Mouse (Mus musculus): ENCODE data around the gene Prss8.

Prss8 gene

DNA sequence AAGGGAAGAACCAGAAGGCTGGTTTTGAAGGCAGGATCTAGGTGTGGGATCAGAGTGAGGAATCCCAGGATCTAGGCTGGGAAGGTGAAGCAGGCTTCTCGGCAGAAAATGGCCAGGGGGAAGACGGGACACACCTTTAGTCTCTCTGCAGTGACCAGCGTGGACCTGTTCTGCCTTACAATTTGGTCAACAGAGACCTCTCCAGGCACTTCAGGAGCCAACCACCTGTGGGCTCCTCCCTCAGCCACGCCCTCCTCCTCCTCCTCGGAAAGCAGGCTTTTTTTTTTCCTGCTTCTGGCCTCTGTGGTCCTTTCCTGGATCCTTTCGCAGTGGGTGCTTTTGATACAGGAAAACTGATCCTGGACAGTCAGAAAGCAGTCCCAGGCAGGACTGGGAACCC, at the start of gene Prss8:
Prss8 (minus strand) TSS at position 182 of the 400 bp plus-strand sequence.
- DNase-seq (ENCODE audit: low read depth): no peak

DNA sequence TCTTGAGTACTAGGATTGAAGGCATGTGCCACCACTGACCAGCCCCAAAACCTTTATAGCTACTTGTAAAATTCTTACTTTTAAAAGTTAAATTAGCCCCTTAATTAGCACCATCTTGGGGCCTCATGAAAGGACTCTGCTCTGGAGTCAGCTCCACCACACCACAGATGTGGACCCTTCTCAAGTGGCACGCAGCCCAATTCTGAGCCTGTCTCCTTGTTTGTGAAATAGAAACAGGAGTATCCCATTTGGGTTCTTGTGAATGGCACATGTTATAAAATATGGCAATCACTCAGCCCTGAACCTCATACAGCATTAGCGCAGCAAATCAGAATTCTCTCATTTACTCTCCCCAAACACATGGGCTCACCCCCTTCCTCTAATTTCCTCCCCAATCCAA, 49.0 kb upstream of the Prss8 start:
- DNase-seq (ENCODE audit: low read depth): no peak

- DNase-seq (ENCODE audit: low read depth): no peak
Measured at GRCm38 (mm10) chr7:127974413-127974930, 44.6 kb upstream of the Prss8 start.

DNA sequence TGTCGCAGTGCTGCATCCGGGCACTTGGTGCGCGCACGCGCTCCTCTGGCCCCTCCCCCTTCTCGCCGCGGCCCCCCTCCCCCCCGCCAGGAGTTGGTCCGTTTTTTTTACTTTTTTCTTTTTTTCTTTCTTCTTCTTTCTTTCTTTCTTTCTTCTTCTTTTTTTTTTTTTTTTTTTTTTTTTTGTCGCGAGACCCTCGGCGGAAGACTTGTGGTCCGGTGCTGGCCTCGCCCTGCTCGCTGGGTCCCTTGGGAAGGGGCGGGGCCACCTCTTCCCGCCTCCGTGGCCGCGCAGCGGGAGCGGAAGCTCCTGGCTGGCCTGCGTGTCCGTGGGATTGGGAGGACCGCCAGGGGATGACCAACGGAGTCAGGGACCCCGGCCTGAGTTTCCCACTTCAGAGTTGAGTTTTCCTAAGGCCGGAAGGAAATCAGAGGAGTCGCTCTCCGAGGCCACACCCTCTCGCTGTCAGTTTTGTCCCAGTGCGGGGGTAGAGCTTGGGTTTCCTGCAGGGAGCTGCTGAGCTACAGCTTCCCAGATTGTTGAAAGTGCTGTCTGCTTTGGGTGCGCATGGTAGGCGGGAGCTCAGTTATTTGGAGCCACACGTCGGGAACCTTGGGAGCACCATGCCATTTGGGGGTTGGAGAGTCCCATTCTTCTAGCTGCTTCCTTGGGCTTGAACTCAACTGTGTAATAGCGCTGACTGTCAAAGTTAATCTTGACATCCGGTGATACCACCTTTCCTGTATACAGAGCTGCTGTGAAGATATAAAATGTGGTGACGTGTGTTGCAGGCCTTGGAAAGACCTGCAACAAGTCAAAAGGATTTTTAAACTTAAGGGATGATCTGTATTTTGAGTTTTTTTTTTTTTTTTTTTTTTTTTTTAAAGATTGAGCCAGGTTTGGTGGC, 38.3 kb upstream of the Prss8 start:
- peak; percentile 86 for DNase-seq (ENCODE audit: low read depth)

- DNase-seq (ENCODE audit: low read depth): peak; percentile 94
Measured at GRCm38 (mm10) chr7:127967004-127967921, 37.4 kb upstream of the Prss8 start, which contains the start of gene Fus. TSS of gene Fus (plus strand) at chr7:127967457.

DNA sequence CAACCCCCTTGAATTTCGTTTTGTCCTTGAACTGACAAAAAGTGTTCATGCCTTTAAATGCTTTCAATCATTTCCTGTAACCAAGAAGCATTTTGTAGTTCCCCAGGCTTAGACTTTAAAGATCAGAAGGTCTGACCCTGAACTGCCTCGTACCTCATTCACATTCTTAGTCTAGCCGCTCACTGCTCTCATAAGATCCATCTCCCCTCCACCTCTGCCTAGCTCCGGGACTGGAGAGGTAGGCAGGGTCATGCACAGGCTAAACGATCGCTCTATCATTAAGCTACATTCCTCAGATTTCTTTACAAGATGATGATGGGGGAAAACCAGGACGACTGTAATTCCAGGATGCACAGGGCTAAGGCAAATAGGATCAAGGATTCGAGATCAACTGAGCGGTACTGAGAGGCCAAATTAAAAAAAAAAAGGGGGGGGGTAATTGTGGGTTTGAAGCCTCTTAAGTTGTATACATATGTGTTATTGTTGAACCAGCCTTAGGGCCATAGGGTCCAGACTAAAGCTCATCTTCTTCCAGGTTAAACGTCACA, 36.5 kb upstream of the Prss8 start:
- peak; percentile 34 for DNase-seq (ENCODE audit: low read depth)

GRCm38 (mm10) chr7:127959364-127959763, 29.5 kb upstream of the Prss8 start:
- no peak for DNase-seq (ENCODE audit: low read depth)

- DNase-seq (ENCODE audit: low read depth): no peak
Measured at GRCm38 (mm10) chr7:127952864-127953581, 23.1 kb upstream of the Prss8 start.

GRCm38 (mm10) chr7:127946470-127947023, 16.6 kb upstream of the Prss8 start, which contains the start of gene Prss36:
TSS of gene Prss36 (minus strand) at chr7:127946725.
- DNase-seq (ENCODE audit: low read depth): peak; percentile 20

- no peak for DNase-seq (ENCODE audit: low read depth)
Measured at GRCm38 (mm10) chr7:127944614-127945013, 14.7 kb upstream of the Prss8 start.

DNA sequence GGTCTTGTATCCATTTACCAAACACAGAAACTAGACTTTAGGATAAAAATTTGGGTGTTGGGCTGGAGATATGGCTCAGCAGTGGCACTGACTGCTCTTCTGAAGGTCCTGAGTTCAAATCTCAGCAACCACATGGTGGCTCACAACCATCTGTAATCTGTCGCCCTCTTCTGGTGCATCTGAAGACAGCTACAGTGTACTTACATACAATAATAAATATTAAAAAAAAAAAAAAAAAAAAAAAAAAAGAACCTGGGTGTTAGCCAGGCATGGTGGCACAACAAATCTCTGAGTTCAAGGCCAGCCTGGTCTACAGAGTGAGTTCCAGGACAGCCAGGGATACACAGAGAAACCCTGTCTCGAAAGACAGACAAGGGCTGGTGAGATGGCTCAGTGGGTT, 12.2 kb upstream of the Prss8 start:
- peak; percentile 50 for DNase-seq (ENCODE audit: low read depth)

GRCm38 (mm10) chr7:127936216-127936884, 6.4 kb upstream of the Prss8 start:
- no peak for DNase-seq (ENCODE audit: low read depth)

- no peak for DNase-seq (ENCODE audit: low read depth)
Measured at GRCm38 (mm10) chr7:127935748-127936159, 5.8 kb upstream of the Prss8 start.

DNA sequence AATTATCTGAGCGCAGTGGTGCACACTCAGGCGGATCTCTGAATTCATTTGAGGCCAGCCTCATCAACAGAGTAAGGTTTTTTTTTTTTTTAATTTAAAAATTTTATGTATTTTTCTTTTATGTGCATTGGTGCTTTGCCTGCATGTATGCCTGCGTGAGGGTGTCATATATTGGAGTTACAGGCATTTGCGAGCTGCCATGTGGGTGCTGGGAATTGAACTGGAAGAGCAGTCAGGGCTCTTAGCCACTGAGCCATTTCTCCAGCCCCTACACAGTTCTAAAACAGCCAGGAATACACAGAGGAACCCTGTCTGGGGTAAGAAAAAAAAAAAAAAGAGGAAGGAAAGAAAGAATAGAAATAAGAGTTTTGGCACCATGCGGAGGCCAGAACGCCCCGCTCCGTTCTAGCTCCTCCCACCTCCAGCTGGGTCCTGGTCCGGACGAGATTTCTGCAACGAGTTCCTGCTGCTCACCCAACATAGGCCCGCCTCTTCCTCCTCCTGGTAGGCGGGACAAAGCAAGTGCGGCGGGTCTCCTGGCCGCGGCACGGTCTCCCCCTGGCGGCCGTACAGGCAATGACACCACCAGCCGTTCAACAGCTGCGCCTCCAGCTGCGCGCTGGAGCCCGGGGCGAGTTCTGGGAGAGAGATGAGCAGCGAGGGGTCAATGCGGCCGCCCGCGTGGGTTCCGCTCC, 5.3 kb upstream of the Prss8 start:
- DNase-seq (ENCODE audit: low read depth): peak; percentile 95

- no peak for DNase-seq (ENCODE audit: low read depth)
Measured at GRCm38 (mm10) chr7:127934075-127934474, 4.2 kb upstream of the Prss8 start.

- peak; percentile 55 for DNase-seq (ENCODE audit: low read depth)
Measured at GRCm38 (mm10) chr7:127932273-127933031, 2.5 kb upstream of the Prss8 start.

GRCm38 (mm10) chr7:127931351-127932135, 1.6 kb upstream of the Prss8 start:
- peak; percentile 90 for DNase-seq (ENCODE audit: low read depth)

- DNase-seq (ENCODE audit: low read depth): no peak
Measured at GRCm38 (mm10) chr7:127930636-127931035, 732 bp upstream of the Prss8 start.

Measured in NIH3T3 (cell line).